Mouse (Mus musculus) MEL (cell line): ENCODE results near the gene Tmem132d.

ENCODE experiments used
- CHD2 ChIP-seq: IDR thresholded peaks from 2 replicates; pipeline ENCODE4 v1.6.1; 2011; ENCODE audit warnings: low read length, improper control_type of control experiment
- CTCF ChIP-seq, 3 experiments: IDR thresholded peaks in 2 of 3; conservative IDR thresholded peaks in 1 of 3; 2 replicates each; pipeline ENCODE4 v1.5.1; 2011 to 2012; ENCODE audit warnings: low read length in 3 of 3, low read depth in 2 of 3, mild to moderate bottlenecking in 2 of 3, improper control_type of control experiment in 1 of 3, inconsistent platforms in 1 of 3, mixed read lengths in 1 of 3, moderate library complexity in 1 of 3; ENCODE audit not compliant: control insufficient read depth in 1 of 3, insufficient read depth in 1 of 3, poor library complexity in 1 of 3, severe bottlenecking in 1 of 3
- EP300 ChIP-seq, 2 experiments: IDR thresholded peaks; 2 replicates each; pipeline ENCODE4 v1.6.1; 2011; ENCODE audit warnings: improper control_type of control experiment in 2 of 2, low read length in 2 of 2, low read depth in 1 of 2, mild to moderate bottlenecking in 1 of 2
- MAX ChIP-seq: IDR thresholded peaks from 2 replicates; pipeline ENCODE4 v1.6.1; 2011; ENCODE audit warnings: low read length, improper control_type of control experiment
- MYC ChIP-seq: IDR thresholded peaks from 2 replicates; pipeline ENCODE4 v1.6.1; 2011; ENCODE audit warnings: low read depth, mild to moderate bottlenecking, low read length, improper control_type of control experiment, moderate library complexity
- NRF1 ChIP-seq: IDR thresholded peaks from 2 replicates; pipeline ENCODE4 v1.6.1; 2014; ENCODE audit warnings: low read depth, mild to moderate bottlenecking, inconsistent platforms, low read length, improper control_type of control experiment, moderate library complexity; ENCODE audit not compliant: poor library complexity, insufficient read depth, severe bottlenecking
- POLR2A ChIP-seq, 2 experiments: IDR thresholded peaks; 2 replicates each; pipeline ENCODE4 v1.6.1; 2011 to 2012; ENCODE audit warnings: low read length in 2 of 2, mild to moderate bottlenecking in 2 of 2, control low read depth in 1 of 2, improper control_type of control experiment in 1 of 2, low read depth in 1 of 2, moderate library complexity in 1 of 2; ENCODE audit not compliant: control insufficient read depth in 1 of 2, insufficient read depth in 1 of 2, poor library complexity in 1 of 2
- SIN3A ChIP-seq: IDR thresholded peaks from 2 replicates; pipeline ENCODE4 v1.6.1; 2012; ENCODE audit warnings: low read length, improper control_type of control experiment, inconsistent platforms
- USF1 ChIP-seq: IDR thresholded peaks from 2 replicates; pipeline ENCODE4 v1.6.1; 2014; ENCODE audit warnings: low read depth, mild to moderate bottlenecking, inconsistent platforms, low read length, improper control_type of control experiment, moderate library complexity
- ZNF384 ChIP-seq: IDR thresholded peaks from 2 replicates; pipeline ENCODE4 v1.6.1; 2012; ENCODE audit warnings: low read depth, mild to moderate bottlenecking, inconsistent platforms, low read length, improper control_type of control experiment

- TF ChIP-seq NRF1 (no peak), MAX (no peak), ZNF384 (no peak), CTCF (IDR thresholded peaks at IDR 0.05 in 2 of 3, conservative IDR thresholded peaks at IDR 0.05 in 1 of 3; ENCODE audit: control insufficient read depth in 1 of 3, insufficient read depth in 1 of 3, low read depth in 2 of 3, low read length in 3 of 3, poor library complexity in 1 of 3, severe bottlenecking in 1 of 3) (no peak), POLR2A (IDR thresholded peaks at IDR 0.05; ENCODE audit: control insufficient read depth in 1 of 2, insufficient read depth in 1 of 2, low read depth in 1 of 2, low read length in 2 of 2, poor library complexity in 1 of 2) (no peak), MYC (no peak), SIN3A (no peak), USF1 (no peak), CHD2 (no peak), EP300 (IDR thresholded peaks at IDR 0.05; ENCODE audit: low read depth in 1 of 2, low read length in 2 of 2) (no peak)
Measured at GRCm38 (mm10) chr5:127910356-127910755, 522.5 kb downstream of the Tmem132d start.
